8 mouse cellular contexts compared by ENCODE assay signal in the genomic region with DNA sequence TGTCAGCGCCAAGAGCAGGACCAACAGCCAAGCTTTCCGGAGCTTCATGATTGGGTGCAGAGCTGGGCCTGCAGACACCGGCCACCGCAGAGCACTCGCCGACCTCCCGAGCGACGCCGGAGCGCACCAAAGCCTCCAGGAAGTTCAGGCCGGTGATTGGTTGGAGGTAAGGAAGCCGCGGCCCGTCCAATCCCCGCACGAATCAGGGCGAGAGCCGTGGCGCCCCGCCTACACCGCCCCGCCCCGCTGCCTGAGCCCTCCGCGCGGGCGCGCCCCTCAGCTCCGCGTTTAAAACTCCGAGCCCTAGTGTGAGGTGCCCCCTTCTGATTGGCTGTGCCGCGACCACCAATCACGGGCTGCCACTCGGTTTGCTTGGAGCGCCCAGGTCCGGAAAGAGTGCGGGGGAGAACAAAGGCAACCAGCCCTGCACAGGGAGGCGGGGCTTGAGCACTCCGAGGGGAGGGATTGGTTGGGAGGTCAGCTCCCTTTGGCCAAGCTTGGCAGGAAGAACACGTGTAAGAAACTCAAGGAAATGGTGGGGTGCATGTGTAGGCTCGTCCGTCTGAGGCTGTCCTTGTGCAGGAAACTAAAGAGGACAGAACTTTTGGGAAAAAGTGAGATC. TPM values are rescaled to one million over a fixed set of nuclear protein-coding genes. Genes with fewer than 3 reads are reported as not detected.
DNase-seq lines count a peak whose midpoint lies in the region; ATAC-seq and TF ChIP-seq lines count a peak whose summit lies in the region.

A gene (minus strand): TSS at position 174 of the 622 bp plus-strand sequence.

- ATAC-seq in erythroid progenitor cell, adult 5-6 weeks (replicated peaks; ENCODE audit: low FRiP score, poor library complexity, severe bottlenecking): peak; percentile 97
- peak; percentile 100 for ATAC-seq in heart, embryonic 12.5 days (ENCODE audit: insufficient number of reproducible peaks, low FRiP score)
- ATAC-seq in kidney, postnatal 0 days (replicated peaks; ENCODE audit: low FRiP score, low read depth): peak; percentile 99
- ATAC-seq in liver, embryonic 11.5 days (replicated peaks; ENCODE audit: low FRiP score): peak; percentile 98
- ATAC-seq in stomach, embryonic 14.5 days (ENCODE audit: insufficient number of reproducible peaks, insufficient read depth, low FRiP score, low read depth): peak; percentile 98

- H3K4me3 ChIP-seq in heart, embryonic 12.5 days: peak within 1 kb of the TSS; percentile 75
- peak within 1 kb of the TSS; percentile 59 for H3K4me3 ChIP-seq in kidney, postnatal 0 days (replicated peaks; ENCODE audit: low read depth, low read length)
- H3K4me3 ChIP-seq in liver, embryonic 11.5 days (ENCODE audit: low read depth, low read length): peak within 1 kb of the TSS; percentile 81
- peak within 1 kb of the TSS; percentile 77 for H3K4me3 ChIP-seq in stomach, embryonic 14.5 days (ENCODE audit: low read depth, low read length)

- H3K9me3 ChIP-seq in heart, embryonic 12.5 days (replicated peaks): no peaks in the 10 kb centered on the region
- H3K9me3 ChIP-seq in kidney, postnatal 0 days (replicated peaks; ENCODE audit: low read length): no peaks in the 10 kb centered on the region
- no peaks in the 10 kb centered on the region for H3K9me3 ChIP-seq in liver, embryonic 11.5 days (ENCODE audit: control insufficient read depth, low read length)
- H3K9me3 ChIP-seq in stomach, embryonic 14.5 days (ENCODE audit: control insufficient read depth, low read depth, low read length): no peaks in the 10 kb centered on the region

- H3K27ac ChIP-seq in heart, embryonic 12.5 days (ENCODE audit: poor library complexity, severe bottlenecking): peak within 1 kb of the TSS; percentile 89
- H3K27ac ChIP-seq in kidney, postnatal 0 days: peak within 1 kb of the TSS; percentile 92
- peak within 1 kb of the TSS; percentile 97 for H3K27ac ChIP-seq in liver, embryonic 11.5 days (ENCODE audit: low read depth, low read length)
- peak within 1 kb of the TSS; percentile 98 for H3K27ac ChIP-seq in stomach, embryonic 14.5 days (ENCODE audit: low read length)

- H3K9ac ChIP-seq in heart, embryonic 12.5 days: peak within 1 kb of the TSS; percentile 84
- peak within 1 kb of the TSS; percentile 74 for H3K9ac ChIP-seq in kidney, postnatal 0 days (ENCODE audit: low read depth, low read length)
- peak within 1 kb of the TSS; percentile 82 for H3K9ac ChIP-seq in liver, embryonic 11.5 days (ENCODE audit: low read depth, low read length)
- peak within 1 kb of the TSS; percentile 88 for H3K9ac ChIP-seq in stomach, embryonic 14.5 days (replicated peaks; ENCODE audit: low read depth, low read length)

- peak; percentile 99 for DNase-seq in CD4-positive helper T cell, adult 2 months (ENCODE audit: low read depth, low spot score)
- DNase-seq in brain, embryonic 18.5 days (ENCODE audit: low read depth, low spot score): peak; percentile 97
- peak; percentile 100 for DNase-seq in kidney, postnatal 0 days (ENCODE audit: low spot score)
- peak; percentile 98 for DNase-seq in liver, embryonic 11.5 days (ENCODE audit: low spot score)
- DNase-seq in naive thymus-derived CD4-positive, alpha-beta T cell, adult 2 months (ENCODE audit: low read depth): peak; percentile 97

- no peak; the same call in 1 of the 2 replicates for TF ChIP-seq CTCF in kidney, postnatal 0 days (IDR thresholded peaks at IDR 0.05; ENCODE audit: low read depth)

- H3K4me2 ChIP-seq in heart, embryonic 12.5 days: peak within 1 kb of the TSS; percentile 77
- H3K4me2 ChIP-seq in kidney, postnatal 0 days (ENCODE audit: low read length): peak within 1 kb of the TSS; percentile 73
- H3K4me2 ChIP-seq in liver, embryonic 11.5 days: peak within 1 kb of the TSS; percentile 83
- H3K4me2 ChIP-seq in stomach, embryonic 14.5 days (replicated peaks; ENCODE audit: low read depth, low read length): peak within 1 kb of the TSS; percentile 84

- H3K36me3 ChIP-seq in heart, embryonic 12.5 days: peaks cover 4% of the 10 kb centered on the region; the same call in 1 of the 2 replicates
- no peaks in the 10 kb centered on the region for H3K36me3 ChIP-seq in kidney, postnatal 0 days (ENCODE audit: insufficient read depth, low read length)
- H3K36me3 ChIP-seq in liver, embryonic 11.5 days (ENCODE audit: control insufficient read depth, insufficient read depth, low read length): no peaks in the 10 kb centered on the region
- no peaks in the 10 kb centered on the region for H3K36me3 ChIP-seq in stomach, embryonic 14.5 days (ENCODE audit: control insufficient read depth, insufficient read depth, low read length)

- under 1% methylated on average over 44 of the region's 44 CpGs for WGBS in heart, embryonic 12.5 days
- WGBS in kidney, postnatal 0 days: under 1% methylated on average over 44 of the region's 44 CpGs
- WGBS in liver, embryonic 11.5 days: under 1% methylated on average over 44 of the region's 44 CpGs
- WGBS in stomach, embryonic 14.5 days: under 1% methylated on average over 44 of the region's 44 CpGs

- H3K27me3 ChIP-seq in heart, embryonic 12.5 days (replicated peaks): no peaks in the 10 kb centered on the region
- H3K27me3 ChIP-seq in kidney, postnatal 0 days (ENCODE audit: insufficient read depth, low read length): no peaks in the 10 kb centered on the region
- H3K27me3 ChIP-seq in liver, embryonic 11.5 days (replicated peaks; ENCODE audit: control insufficient read depth, insufficient read depth, low read length): no peaks in the 10 kb centered on the region
- no peaks in the 10 kb centered on the region for H3K27me3 ChIP-seq in stomach, embryonic 14.5 days (ENCODE audit: control insufficient read depth, insufficient read depth, low read length)

- H3K4me1 ChIP-seq in heart, embryonic 12.5 days (replicated peaks): peaks cover 23% of the 10 kb centered on the region
- H3K4me1 ChIP-seq in kidney, postnatal 0 days (replicated peaks; ENCODE audit: insufficient read depth, low read length): peaks cover 5% of the 10 kb centered on the region
- peaks cover 13% of the 10 kb centered on the region for H3K4me1 ChIP-seq in liver, embryonic 11.5 days (replicated peaks; ENCODE audit: control insufficient read depth, insufficient read depth, low read length)
- peaks cover 20% of the 10 kb centered on the region for H3K4me1 ChIP-seq in stomach, embryonic 14.5 days (ENCODE audit: control insufficient read depth, insufficient read depth, low read length)

RNA-seq across cellular contexts. Expression of the gene that starts here (rescaled TPM):
- total RNA-seq in erythroid progenitor cell, adult 5-6 weeks (2015; ENCODE audit: low replicate concordance): 16.9 and 31.9 TPM in 2 replicates
- total RNA-seq in erythroid progenitor cell, adult 5-6 weeks (2017; ENCODE audit: low replicate concordance): 28.1 and 34.0 TPM in 2 replicates
- 209 and 219 TPM in 2 replicates for polyA plus RNA-seq in heart, embryonic 12.5 days (2016; fragmentation: Nextera tagmentation; extraction: Ambion mirVana)
- 209 and 245 TPM in 2 replicates for polyA plus RNA-seq in kidney, postnatal 0 days (2015; fragmentation: Nextera tagmentation; extraction: Ambion mirVana)
- polyA plus RNA-seq in liver, embryonic 11.5 days (2014; fragmentation: Nextera tagmentation; extraction: Ambion mirVana): 233 and 252 TPM in 2 replicates
- polyA plus RNA-seq in stomach, embryonic 14.5 days (2014; fragmentation: Nextera tagmentation; extraction: Ambion mirVana): 236 and 273 TPM in 2 replicates

Comparison
In these comparisons a context has a peak if more than half of its experiments do, and no peak if none do; other contexts are left out.
1. Peak in every context shown above with its lines: DNase-seq, ATAC-seq, H3K4me3 ChIP-seq and H3K27ac ChIP-seq.